In genomic region chr9:67140319-67140887, GRCm38 (mm10) we compare ENCODE assay signal across 8 mouse cellular contexts.
DNase-seq lines count a peak whose midpoint lies in the region; TF ChIP-seq lines count a peak whose summit lies in the region.
"Had no signal": no experiment of that assay in that cellular context is flagged by ENCODE, and none has a peak within 500 bp of the region (broad histone marks: within the 10 kb centered on the region; RNA-seq: fewer than 3 reads in every experiment).

No protein-coding gene starts in this region.

- peaks cover 25% of the 10 kb centered on the region for H3K4me1 ChIP-seq in forebrain, embryonic 10.5 days

- TF ChIP-seq CTCF in gastrocnemius, adult 2 months (IDR thresholded peaks at IDR 0.05), result no peak

- no peak overlapping the region for H3ac ChIP-seq in myocyte (ENCODE audit: control insufficient read depth, insufficient read length)

- peak; percentile 55 for DNase-seq in lung, postnatal 10 days
- DNase-seq in lung, postnatal 14 days, result no peak
- DNase-seq in adrenal gland, postnatal 36 days, result peak; percentile 78 to 89
- peak; percentile 78 for DNase-seq in gastrocnemius, adult 2 months
- no peak for DNase-seq in forebrain, embryonic 10.5 days (ENCODE audit: extremely low spot score, low spot score)
- DNase-seq in urinary bladder, postnatal 4 days (ENCODE audit: low spot score in 2 of 2), result no peak

- intact Hi-C loops in gastrocnemius, adult 2 months (cut with DNase I), result loop anchor here (1.0 kb wide), 1 partner anchor 93 kb away; no protein-coding TSS in a partner anchor

- H3K27ac ChIP-seq in gastrocnemius, adult 2 months, result peak overlapping the region; percentile 93
- H3K27ac ChIP-seq in forebrain, embryonic 10.5 days, result no peak overlapping the region
- H3K27ac ChIP-seq: neural tube, embryonic 13.5 days had no signal

- H3K4me2 ChIP-seq in myocyte (ENCODE audit: low read depth), result peak overlapping the region; percentile 52
- H3K4me2 ChIP-seq: neural tube, embryonic 13.5 days had no signal

- no peaks in the 10 kb centered on the region for H3K9me3 ChIP-seq in forebrain, embryonic 10.5 days
- H3K9me3 ChIP-seq: neural tube, embryonic 13.5 days had no signal

- 76% methylated on average over 7 of the region's 7 CpGs for WGBS in forebrain, embryonic 10.5 days

- no peak for TF ChIP-seq POLR2A in myocyte (IDR thresholded peaks at IDR 0.05; ENCODE audit: insufficient read length, low read depth)

- H3K79me2 ChIP-seq in myocyte (ENCODE audit: control insufficient read depth, insufficient read depth), result no peaks in the 10 kb centered on the region

- no peak overlapping the region for H3K4me3 ChIP-seq in gastrocnemius, adult 2 months
- H3K4me3 ChIP-seq in myocyte, result no peak overlapping the region
- H3K4me3 ChIP-seq in forebrain, embryonic 10.5 days, result no peak overlapping the region
- H3K4me3 ChIP-seq: neural tube, embryonic 13.5 days had no signal

- H3K36me3 ChIP-seq in myocyte (ENCODE audit: control insufficient read depth, insufficient read depth), result no peaks in the 10 kb centered on the region
- no peaks in the 10 kb centered on the region for H3K36me3 ChIP-seq in forebrain, embryonic 10.5 days (replicated peaks)
- H3K36me3 ChIP-seq: neural tube, embryonic 13.5 days had no signal

- H3K27me3 ChIP-seq in myocyte (ENCODE audit: control insufficient read depth, insufficient read depth, insufficient read length), result no peaks in the 10 kb centered on the region
- no peaks in the 10 kb centered on the region for H3K27me3 ChIP-seq in forebrain, embryonic 10.5 days (ENCODE audit: poor library complexity, severe bottlenecking)
- H3K27me3 ChIP-seq: neural tube, embryonic 13.5 days had no signal

TF ChIP-seq in myocyte, 11 proteins besides CTCF, POLR2A, EP300 and RAD21:
- TF ChIP-seq TCF12 (IDR thresholded peaks at IDR 0.05; ENCODE audit: insufficient read depth, poor library complexity, severe bottlenecking) (no peak), MAX (IDR thresholded peaks at IDR 0.05; ENCODE audit: low read depth) (peak; percentile 57), POLR2AphosphoS2 (IDR thresholded peaks at IDR 0.05; ENCODE audit: insufficient read length, low read depth) (no peak), TCF3 (IDR thresholded peaks at IDR 0.05; ENCODE audit: insufficient read length, low read depth) (no peak), E2F4 (IDR thresholded peaks at IDR 0.05; ENCODE audit: insufficient read depth) (no peak), MYOG (IDR thresholded peaks at IDR 0.05; ENCODE audit: control insufficient read depth in 1 of 3, insufficient read depth in 1 of 3, insufficient read length in 2 of 3, low read depth in 2 of 3) (peak; percentile 46 to 75 (median 55)), SRF (IDR thresholded peaks at IDR 0.05; ENCODE audit: control insufficient read depth, insufficient read length, low read depth) (no peak), MYOD1 (IDR thresholded peaks at IDR 0.05; ENCODE audit: control insufficient read depth in 1 of 3, insufficient read length in 2 of 3, low read depth in 2 of 3) (peak in 2 of 3 experiments; percentile 60 to 68), CEBPB (IDR thresholded peaks at IDR 0.05; ENCODE audit: insufficient read depth, poor library complexity, severe bottlenecking) (no peak), USF1 (IDR thresholded peaks at IDR 0.05; ENCODE audit: low read depth) (no peak), REST (IDR thresholded peaks at IDR 0.05; ENCODE audit: insufficient read depth, insufficient read length) (peak; percentile 60)

Comparison
In these comparisons a context has a peak if more than half of its experiments do, and no peak if none do; other contexts are left out.
1. DNase-seq: peak in lung, postnatal 10 days (single experiment), adrenal gland, postnatal 36 days (2 of 2) and gastrocnemius, adult 2 months (single experiment); none in lung, postnatal 14 days (single experiment), forebrain, embryonic 10.5 days (single experiment) and urinary bladder, postnatal 4 days (0 of 2).